8 mouse cellular contexts compared by ENCODE assay signal in genomic region chr11:77308533-77308932, GRCm38 (mm10).
A peak's percentile ranks its signal among the peaks of the same experiment; 100 is the strongest.
DNase-seq lines count a peak whose midpoint lies in the region; ATAC-seq and TF ChIP-seq lines count a peak whose summit lies in the region.

No protein-coding gene starts in this region.

- H3K36me3 ChIP-seq in hindbrain, embryonic 14.5 days (replicated peaks; ENCODE audit: control insufficient read depth, insufficient read depth): no peaks in the 10 kb centered on the region
- no peaks in the 10 kb centered on the region for H3K36me3 ChIP-seq in hindbrain, embryonic 12.5 days
- no peaks in the 10 kb centered on the region for H3K36me3 ChIP-seq in ES-E14 (ENCODE audit: control insufficient read depth, insufficient read depth, low read length, poor library complexity, severe bottlenecking)

- in situ Hi-C loops in ES-E14 (cut with MboI; ENCODE audit: low sequenced_read_pairs in 2 of 2, unreplicated experiment in 2 of 2): no loop called here

- no peaks in the 10 kb centered on the region for H3K9me3 ChIP-seq in hindbrain, embryonic 14.5 days (ENCODE audit: control insufficient read depth, low read length)
- no peaks in the 10 kb centered on the region for H3K9me3 ChIP-seq in hindbrain, embryonic 12.5 days (replicated peaks)
- H3K9me3 ChIP-seq in ES-E14 (ENCODE audit: control insufficient read depth, insufficient read depth, low read depth, low read length): no peaks in the 10 kb centered on the region

- no peaks in the 10 kb centered on the region for H3K4me1 ChIP-seq in hindbrain, embryonic 14.5 days (replicated peaks; ENCODE audit: control insufficient read depth, insufficient read depth, low read length)
- no peaks in the 10 kb centered on the region for H3K4me1 ChIP-seq in hindbrain, embryonic 12.5 days
- no peaks in the 10 kb centered on the region for H3K4me1 ChIP-seq in ES-E14 (ENCODE audit: control insufficient read depth in 2 of 2, insufficient read depth in 2 of 2, low read length in 2 of 2, poor library complexity in 1 of 2)

- H3K27me3 ChIP-seq in hindbrain, embryonic 14.5 days (ENCODE audit: control insufficient read depth, insufficient read depth, low read length): no peaks in the 10 kb centered on the region
- H3K27me3 ChIP-seq in hindbrain, embryonic 12.5 days: no peaks in the 10 kb centered on the region

- DNase-seq in hindbrain, embryonic 14.5 days (ENCODE audit: low spot score): peak; percentile 82
- peak; percentile 83 for DNase-seq in 3T3-L1 (ENCODE audit: low read depth, low spot score)
- DNase-seq in ES-E14 (ENCODE audit: low read depth, low spot score): peak; percentile 19
- peak; percentile 81 for DNase-seq in embryo, embryonic 10 days (ENCODE audit: low spot score)
- DNase-seq in layer of hippocampus, adult 9-11 months: peak; percentile 19
- DNase-seq in retina, embryonic 14.5 days (ENCODE audit: low spot score): peak; percentile 80
- DNase-seq in ovary, postnatal 36 days (ENCODE audit: low spot score): no peak

- no peak overlapping the region for H3K27ac ChIP-seq in hindbrain, embryonic 14.5 days
- no peak overlapping the region for H3K27ac ChIP-seq in hindbrain, embryonic 12.5 days
- H3K27ac ChIP-seq in ES-E14 (ENCODE audit: insufficient read depth, low read depth, low read length, poor library complexity, severe bottlenecking): no peak overlapping the region

- 3% methylated on average over 1 of the region's 1 CpGs for WGBS in hindbrain, embryonic 14.5 days
- WGBS in hindbrain, embryonic 12.5 days: 14% methylated on average over 1 of the region's 1 CpGs

- H3K9ac ChIP-seq in hindbrain, embryonic 14.5 days: no peak overlapping the region
- no peak overlapping the region for H3K9ac ChIP-seq in hindbrain, embryonic 12.5 days
- no peak overlapping the region for H3K9ac ChIP-seq in ES-E14 (ENCODE audit: insufficient read depth, low read depth, low read length, poor library complexity, severe bottlenecking)

- H3K4me2 ChIP-seq in hindbrain, embryonic 14.5 days (replicated peaks): no peak overlapping the region
- H3K4me2 ChIP-seq in hindbrain, embryonic 12.5 days (replicated peaks): no peak overlapping the region

- H3K4me3 ChIP-seq in hindbrain, embryonic 14.5 days (replicated peaks; ENCODE audit: low read length): no peak overlapping the region
- H3K4me3 ChIP-seq in hindbrain, embryonic 12.5 days: no peak overlapping the region
- no peak overlapping the region for H3K4me3 ChIP-seq in ES-E14 (ENCODE audit: insufficient read depth in 1 of 2, low read depth in 1 of 2, low read length in 2 of 2, poor library complexity in 1 of 2, severe bottlenecking in 1 of 2)

- ATAC-seq in hindbrain, embryonic 14.5 days (ENCODE audit: low FRiP score): no peak
- ATAC-seq in hindbrain, embryonic 12.5 days (ENCODE audit: low FRiP score): no peak

TF ChIP-seq in ES-E14, 5 proteins besides CTCF, POLR2A, EP300 and RAD21:
- peak; percentile 49; the same call in 1 of the 2 replicates for TF ChIP-seq ZC3H11A (IDR thresholded peaks at IDR 0.05; ENCODE audit: borderline replicate concordance, low read depth, low read length)
- no peak for TF ChIP-seq CHD2 (IDR thresholded peaks at IDR 0.05; ENCODE audit: low read depth, low read length)
